Mouse (Mus musculus): ENCODE data around the gene Gpr83. TPM values are rescaled to one million over a fixed set of nuclear protein-coding genes. Genes with fewer than 3 reads are reported as not detected.

The Gpr83 gene
- polyA plus RNA-seq (2016; fragmentation: Nextera tagmentation; extraction: Ambion mirVana), result 0.25 and 0.40 TPM in 2 replicates

- Histone ChIP-seq H3K9me3 (replicated peaks) (no peaks in the 10 kb centered on the region), H3K27ac (replicated peaks) (peak within 1 kb of the TSS; percentile 63; the same call in 1 of the 2 replicates), H3K36me3 (no peaks in the 10 kb centered on the region), H3K4me1 (peaks cover 15% of the 10 kb centered on the region), H3K27me3 (ENCODE audit: low read depth, poor library complexity, severe bottlenecking) (peaks cover 53% of the 10 kb centered on the region), H3K4me3 (peak within 1 kb of the TSS; percentile 58)
- DNase-seq (ENCODE audit: low spot score), result peak; percentile 71
- WGBS, result 3% methylated on average over 47 of the region's 47 CpGs
These were observed at the start of gene Gpr83 for GRCm38 (mm10) chr9:14859868-14860639. Gene Gpr83 (plus strand): TSS chr9:14860210.

DNA sequence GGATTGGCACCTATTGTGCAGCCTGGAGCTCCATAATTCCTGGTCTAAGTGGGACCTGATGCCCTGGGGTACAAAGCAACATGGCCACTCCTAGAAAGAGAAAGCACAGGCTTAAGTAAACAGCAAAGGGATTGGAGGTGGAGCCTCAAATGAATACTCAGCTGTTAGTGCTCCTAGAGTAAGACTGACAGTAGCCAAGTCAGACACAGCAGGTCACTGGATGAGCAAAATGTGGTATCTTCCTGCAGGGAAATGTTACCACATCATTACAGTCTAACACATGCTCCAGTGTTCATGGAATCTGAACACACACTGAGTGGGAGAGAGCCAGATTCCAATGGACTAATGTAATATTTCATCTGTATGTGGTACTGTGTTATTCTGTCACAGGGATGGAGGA is 38.6 kb upstream of the Gpr83 start:
- peaks cover 92% of the 10 kb centered on the region for H3K36me3 ChIP-seq
- no peaks in the 10 kb centered on the region for H3K4me1 ChIP-seq
- no peak overlapping the region for H3K4me3 ChIP-seq

GRCm38 (mm10) chr9:14824840-14825239 is 35.2 kb upstream of the Gpr83 start:
- Histone ChIP-seq H3K36me3 (peaks cover 88% of the 10 kb centered on the region), H3K4me3 (no peak overlapping the region), H3K4me1 (no peaks in the 10 kb centered on the region), H3K27ac (replicated peaks) (no peak overlapping the region), H3K9me3 (replicated peaks) (no peaks in the 10 kb centered on the region), H3K27me3 (ENCODE audit: low read depth, poor library complexity, severe bottlenecking) (no peaks in the 10 kb centered on the region)
- WGBS, result 87% methylated on average over 5 of the region's 5 CpGs
- no peak for DNase-seq (ENCODE audit: low spot score)

More for the DNA sequence above, 38.6 kb upstream of the Gpr83 start:
- DNase-seq (ENCODE audit: low spot score), result no peak
- no peaks in the 10 kb centered on the region for H3K9me3 ChIP-seq (replicated peaks)
- H3K27me3 ChIP-seq (ENCODE audit: low read depth, poor library complexity, severe bottlenecking), result no peaks in the 10 kb centered on the region
- no peak overlapping the region for H3K27ac ChIP-seq (replicated peaks)

- Histone ChIP-seq H3K27ac (replicated peaks) (no peak overlapping the region), H3K9me3 (replicated peaks) (no peaks in the 10 kb centered on the region), H3K36me3 (peaks cover 88% of the 10 kb centered on the region), H3K4me1 (no peaks in the 10 kb centered on the region), H3K4me3 (no peak overlapping the region), H3K27me3 (ENCODE audit: low read depth, poor library complexity, severe bottlenecking) (no peaks in the 10 kb centered on the region)
- 86% methylated on average over 2 of the region's 2 CpGs for WGBS
- DNase-seq (ENCODE audit: low spot score), result no peak
These were observed 32.1 kb upstream of the Gpr83 start for GRCm38 (mm10) chr9:14827875-14828274.

- Histone ChIP-seq H3K4me1 (no peaks in the 10 kb centered on the region), H3K27me3 (ENCODE audit: low read depth, poor library complexity, severe bottlenecking) (no peaks in the 10 kb centered on the region), H3K4me3 (no peak overlapping the region), H3K27ac (replicated peaks) (no peak overlapping the region), H3K9me3 (replicated peaks) (no peaks in the 10 kb centered on the region), H3K36me3 (peaks cover 91% of the 10 kb centered on the region)
- WGBS, result 85% methylated on average over 5 of the region's 5 CpGs
- no peak for DNase-seq (ENCODE audit: low spot score)
These were observed 28.0 kb upstream of the Gpr83 start for GRCm38 (mm10) chr9:14832046-14832445.

DNA sequence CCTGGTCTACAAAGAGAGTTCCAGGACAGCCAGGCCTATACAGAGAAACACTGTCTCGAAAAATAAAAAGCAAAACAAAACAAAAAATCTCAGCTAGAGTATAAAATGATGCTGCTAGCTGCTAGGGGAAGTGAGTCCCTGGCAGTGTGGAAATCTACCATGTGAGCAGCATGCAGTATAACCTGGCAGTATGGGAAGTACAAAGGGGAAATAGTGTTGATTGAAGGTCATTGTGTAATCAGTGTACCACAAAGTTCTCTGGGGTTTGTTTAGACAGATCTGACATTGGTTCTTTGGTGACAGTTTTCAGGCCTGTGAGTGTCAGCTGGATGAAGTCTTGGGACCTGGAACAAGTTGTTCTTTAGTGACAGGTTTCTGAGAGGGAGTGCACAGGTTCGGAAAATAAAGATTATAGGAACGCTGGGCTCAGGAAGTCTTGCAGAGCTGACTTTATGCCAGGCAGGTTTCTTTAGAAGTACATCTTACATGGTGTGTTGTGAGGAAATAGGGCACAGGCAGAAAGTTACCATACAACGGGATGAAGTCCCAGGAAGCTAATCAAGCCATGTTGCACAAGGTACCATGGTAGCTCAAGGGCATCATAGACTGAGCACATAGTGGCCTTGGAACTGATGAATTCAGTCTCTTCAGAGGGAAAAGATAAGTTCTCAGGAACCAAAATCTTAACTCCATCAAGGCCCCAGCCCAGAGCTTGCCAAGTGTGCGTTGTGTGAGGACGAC is 24.5 kb upstream of the Gpr83 start:
- Histone ChIP-seq H3K27ac (replicated peaks) (no peak overlapping the region), H3K36me3 (peaks cover 66% of the 10 kb centered on the region), H3K4me3 (no peak overlapping the region), H3K27me3 (ENCODE audit: low read depth, poor library complexity, severe bottlenecking) (no peaks in the 10 kb centered on the region), H3K4me1 (no peaks in the 10 kb centered on the region), H3K9me3 (replicated peaks) (no peaks in the 10 kb centered on the region)
- DNase-seq (ENCODE audit: low spot score), result no peak
- 95% methylated on average over 6 of the region's 6 CpGs for WGBS

- Histone ChIP-seq H3K27me3 (ENCODE audit: low read depth, poor library complexity, severe bottlenecking) (no peaks in the 10 kb centered on the region), H3K27ac (replicated peaks) (no peak overlapping the region), H3K36me3 (peaks cover 26% of the 10 kb centered on the region), H3K9me3 (replicated peaks) (no peaks in the 10 kb centered on the region), H3K4me3 (no peak overlapping the region), H3K4me1 (no peaks in the 10 kb centered on the region)
- WGBS, result 82% methylated on average over 7 of the region's 7 CpGs
- DNase-seq (ENCODE audit: low spot score), result no peak
These were observed 20.5 kb upstream of the Gpr83 start for GRCm38 (mm10) chr9:14839527-14839926.

DNA sequence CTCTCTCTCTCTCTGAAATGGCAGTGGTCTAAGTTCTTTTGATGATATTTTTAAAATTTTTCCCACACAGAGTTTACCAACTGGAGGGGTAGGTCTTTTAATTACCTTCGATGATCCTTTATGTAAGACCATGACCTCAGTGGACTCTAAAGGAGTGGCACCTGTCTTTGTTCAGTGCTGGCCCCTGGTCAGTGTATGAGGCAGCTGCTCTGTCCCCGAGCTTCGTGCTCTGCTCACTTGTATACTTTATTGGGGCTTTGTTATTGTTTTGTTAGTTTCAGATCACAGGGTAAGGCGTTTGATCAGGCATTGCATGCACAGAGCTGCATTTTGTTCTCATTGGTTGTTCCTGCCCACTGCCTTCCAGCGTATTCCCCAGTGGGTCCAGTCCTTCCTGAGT is 20.0 kb upstream of the Gpr83 start:
- WGBS, result 75% methylated on average over 5 of the region's 5 CpGs
- H3K27me3 ChIP-seq (ENCODE audit: low read depth, poor library complexity, severe bottlenecking), result no peaks in the 10 kb centered on the region
- H3K9me3 ChIP-seq (replicated peaks), result no peaks in the 10 kb centered on the region
- DNase-seq (ENCODE audit: low spot score), result no peak
- no peak overlapping the region for H3K27ac ChIP-seq (replicated peaks)
- H3K36me3 ChIP-seq, result peaks cover 21% of the 10 kb centered on the region
- no peaks in the 10 kb centered on the region for H3K4me1 ChIP-seq
- H3K4me3 ChIP-seq, result no peak overlapping the region

DNA sequence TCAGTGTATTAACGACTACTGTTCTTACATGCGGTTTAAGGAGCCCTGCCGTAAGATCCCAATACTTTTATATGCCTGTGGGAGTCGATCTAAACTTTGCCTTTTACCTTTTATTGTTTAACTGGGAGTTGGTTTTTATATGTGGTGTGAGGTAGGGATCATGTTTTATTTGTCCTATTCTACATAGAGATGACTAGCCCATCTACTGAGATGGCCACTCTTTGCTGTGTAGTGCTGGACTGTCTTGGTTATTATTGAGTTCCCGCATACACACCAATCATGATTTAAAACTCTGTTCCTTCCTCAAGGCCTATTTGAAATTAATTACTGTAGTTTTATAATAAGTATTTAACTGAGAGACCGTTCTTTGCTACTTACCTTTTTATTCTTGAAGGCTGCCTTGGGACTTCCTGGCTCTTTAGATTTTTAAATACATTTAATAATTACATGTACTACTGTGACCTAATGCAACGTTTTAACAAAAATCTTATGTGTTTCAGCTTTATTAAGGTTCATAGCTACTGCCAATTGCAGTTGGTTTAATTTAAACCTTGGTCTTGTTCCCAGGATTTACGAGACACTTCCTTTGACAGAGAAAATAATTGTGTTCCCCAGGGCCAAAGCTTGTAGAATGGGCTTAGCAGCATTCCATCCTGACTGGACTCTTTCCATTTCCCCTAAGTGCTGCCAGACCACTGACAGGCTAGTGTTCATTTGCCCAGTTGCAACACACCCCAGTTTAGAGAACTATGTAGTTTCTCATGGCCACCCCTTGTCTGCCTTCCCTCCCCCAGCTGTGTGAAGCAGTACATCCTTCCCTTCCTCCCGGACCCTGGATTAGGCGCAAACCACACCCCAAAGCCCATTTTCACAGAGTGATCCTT is 17.9 kb upstream of the Gpr83 start:
- H3K36me3 ChIP-seq, result peaks cover 5% of the 10 kb centered on the region; the same call in 1 of the 2 replicates
- H3K4me1 ChIP-seq, result no peaks in the 10 kb centered on the region
- no peak for DNase-seq (ENCODE audit: low spot score)
- 87% methylated on average over 10 of the region's 10 CpGs for WGBS
- no peak overlapping the region for H3K27ac ChIP-seq (replicated peaks)
- H3K27me3 ChIP-seq (ENCODE audit: low read depth, poor library complexity, severe bottlenecking), result no peaks in the 10 kb centered on the region
- H3K9me3 ChIP-seq (replicated peaks), result no peaks in the 10 kb centered on the region
- no peak overlapping the region for H3K4me3 ChIP-seq

DNA sequence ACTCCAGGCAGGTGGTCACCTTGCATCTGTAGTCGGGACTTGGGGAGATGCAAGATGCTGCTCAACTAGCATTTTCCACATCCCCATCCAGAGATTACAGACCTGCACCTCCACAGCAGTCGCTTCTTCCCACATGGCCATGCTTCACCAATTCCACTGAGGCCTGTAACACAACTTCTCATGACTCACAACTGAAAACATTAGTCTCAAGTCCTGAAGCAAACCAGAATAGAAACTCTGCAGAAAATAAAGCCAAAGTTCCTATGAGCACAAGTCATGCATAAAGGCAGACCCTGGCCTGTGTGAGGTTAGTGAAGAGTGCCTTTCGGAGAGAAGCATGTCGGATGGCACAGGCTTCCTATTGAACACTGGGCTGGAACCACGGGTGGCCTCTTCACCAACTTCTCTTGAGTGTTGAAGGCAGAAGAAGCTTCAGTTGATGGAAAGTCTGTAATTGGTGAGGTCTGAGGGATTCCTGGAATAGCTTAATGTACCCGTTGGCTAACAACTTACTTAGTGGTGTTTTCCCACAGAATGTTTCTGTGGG is 16.6 kb upstream of the Gpr83 start:
- DNase-seq (ENCODE audit: low spot score), result no peak
- H3K27me3 ChIP-seq (ENCODE audit: low read depth, poor library complexity, severe bottlenecking), result no peaks in the 10 kb centered on the region
- H3K9me3 ChIP-seq (replicated peaks), result no peaks in the 10 kb centered on the region
- H3K36me3 ChIP-seq, result no peaks in the 10 kb centered on the region
- H3K4me3 ChIP-seq, result no peak overlapping the region
- H3K27ac ChIP-seq (replicated peaks), result no peak overlapping the region
- 89% methylated on average over 6 of the region's 6 CpGs for WGBS
- no peaks in the 10 kb centered on the region for H3K4me1 ChIP-seq

DNA sequence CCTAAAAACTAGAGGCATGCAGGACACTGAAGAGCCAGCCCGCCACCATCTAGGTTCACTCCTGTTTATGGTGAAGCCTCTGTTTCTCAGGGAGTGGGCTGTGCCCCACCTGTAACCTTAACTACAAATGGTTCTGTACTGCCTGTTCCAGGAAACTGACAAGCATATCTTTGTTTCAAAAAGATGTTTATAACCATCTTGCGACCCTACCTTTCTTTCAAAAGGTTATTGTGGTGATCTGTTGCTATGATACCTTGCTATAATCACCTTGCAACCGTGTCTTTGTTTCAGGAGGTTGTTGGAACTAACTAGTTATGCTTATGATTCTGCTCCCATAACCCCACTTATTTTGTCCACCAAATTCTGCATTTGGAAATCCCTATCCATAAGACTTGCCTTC is 16.1 kb upstream of the Gpr83 start:
- DNase-seq (ENCODE audit: low spot score), result no peak
- 88% methylated on average over 3 of the region's 3 CpGs for WGBS
- H3K4me3 ChIP-seq, result no peak overlapping the region
- no peak overlapping the region for H3K27ac ChIP-seq (replicated peaks)
- H3K27me3 ChIP-seq (ENCODE audit: low read depth, poor library complexity, severe bottlenecking), result no peaks in the 10 kb centered on the region
- H3K4me1 ChIP-seq, result no peaks in the 10 kb centered on the region
- no peaks in the 10 kb centered on the region for H3K36me3 ChIP-seq
- no peaks in the 10 kb centered on the region for H3K9me3 ChIP-seq (replicated peaks)

DNA sequence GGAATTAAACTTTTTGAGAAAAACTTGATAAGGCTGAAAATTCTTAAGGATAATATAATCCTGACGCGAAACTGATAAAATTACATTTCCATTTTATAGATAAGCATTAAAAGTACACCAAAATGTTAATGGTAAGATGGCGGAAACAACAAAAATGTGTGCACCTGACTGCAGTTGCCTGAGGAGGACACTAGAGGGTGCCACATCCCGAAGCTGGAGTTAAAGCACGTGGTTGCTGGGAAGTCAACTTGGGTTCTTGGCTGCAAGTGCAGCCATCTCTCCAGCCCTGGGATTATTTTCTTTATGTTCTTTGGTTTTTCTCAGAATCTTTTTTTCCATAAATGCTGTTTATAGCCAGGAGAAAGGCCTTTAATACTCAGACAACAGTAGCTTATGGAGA is 13.6 kb upstream of the Gpr83 start:
- no peak for DNase-seq (ENCODE audit: low spot score)
- Histone ChIP-seq H3K27ac (replicated peaks) (no peak overlapping the region), H3K9me3 (replicated peaks) (peaks cover 5% of the 10 kb centered on the region; the same call in 1 of the 2 replicates), H3K36me3 (no peaks in the 10 kb centered on the region), H3K4me3 (no peak overlapping the region), H3K27me3 (ENCODE audit: low read depth, poor library complexity, severe bottlenecking) (no peaks in the 10 kb centered on the region), H3K4me1 (no peaks in the 10 kb centered on the region)
- 47% methylated on average over 5 of the region's 5 CpGs for WGBS
